Mouse (Mus musculus): ENCODE data around the gene Axin1. TPM values are rescaled to one million over a fixed set of nuclear protein-coding genes. Genes with fewer than 3 reads are reported as not detected.

Gene Axin1
- polyA plus RNA-seq, 1 experiment = 3.3 TPM

DNA sequence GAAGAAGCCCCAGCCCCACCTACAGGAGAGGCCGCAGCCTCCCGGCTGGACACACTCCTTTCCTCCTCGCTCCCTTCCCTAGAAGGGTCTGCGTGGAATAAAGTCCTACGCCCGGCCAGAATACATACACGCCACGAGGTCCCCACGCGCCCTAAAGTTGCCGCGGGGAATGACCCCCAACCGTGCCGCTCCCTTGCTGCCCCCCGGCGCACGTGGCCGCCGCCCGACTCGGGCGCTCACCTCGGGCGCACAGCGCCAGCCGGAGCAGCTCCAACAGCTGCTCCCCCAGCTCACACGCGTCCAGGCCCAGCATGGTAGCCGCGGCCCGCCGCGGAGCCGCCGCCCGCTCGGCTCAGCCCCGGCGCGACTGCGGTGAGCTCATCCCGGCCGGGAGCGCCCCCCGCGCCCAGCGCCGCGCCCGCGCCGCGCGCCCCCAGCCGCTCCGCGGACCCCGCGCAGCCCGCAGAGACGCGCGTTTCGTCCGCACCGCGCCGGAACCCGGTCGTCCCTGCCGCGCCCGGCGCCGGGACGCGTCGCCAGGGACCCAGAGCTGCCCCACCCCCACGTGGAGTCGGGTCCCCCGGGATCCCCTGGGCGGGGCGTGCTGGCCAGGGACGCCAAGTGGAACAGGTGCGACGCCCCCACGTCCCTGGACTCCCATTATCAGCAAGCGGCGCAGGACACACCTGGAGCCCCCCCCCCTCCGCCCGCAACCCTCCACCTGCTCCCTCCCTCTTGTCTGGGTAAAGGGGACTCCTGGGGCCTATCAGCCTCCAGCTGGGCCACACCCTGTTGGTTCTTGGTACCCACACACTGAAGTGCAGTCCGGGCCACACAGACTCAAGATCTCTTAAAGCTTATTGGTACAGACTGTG, 62.6 kb downstream of the Axin1 start:
- H3K4me1 ChIP-seq (ENCODE audit: control insufficient read depth) = peaks cover 89% of the 10 kb centered on the region
- H3K9me3 ChIP-seq (ENCODE audit: control insufficient read depth, low read length) = no peaks in the 10 kb centered on the region
- peaks cover 26% of the 10 kb centered on the region for H3K36me3 ChIP-seq (ENCODE audit: control insufficient read depth)
- H3K4me3 ChIP-seq (replicated peaks) = peak overlapping the region; percentile 67
- TF ChIP-seq GATA1 (IDR thresholded peaks at IDR 0.05; ENCODE audit: low read length) (no peak), TAL1 (IDR thresholded peaks at IDR 0.05; ENCODE audit: low read length) (no peak)
- peaks cover 58% of the 10 kb centered on the region for H3K27me3 ChIP-seq (ENCODE audit: control insufficient read depth)

GRCm38 (mm10) chr17:26201998-26202397, 63.5 kb downstream of the Axin1 start:
- no peaks in the 10 kb centered on the region for H3K9me3 ChIP-seq (ENCODE audit: control insufficient read depth, low read length)
- H3K27me3 ChIP-seq (ENCODE audit: control insufficient read depth) = peaks cover 62% of the 10 kb centered on the region
- H3K4me1 ChIP-seq (ENCODE audit: control insufficient read depth) = peaks cover 80% of the 10 kb centered on the region
- H3K36me3 ChIP-seq (ENCODE audit: control insufficient read depth) = peaks cover 17% of the 10 kb centered on the region
- TF ChIP-seq TAL1 (IDR thresholded peaks at IDR 0.05; ENCODE audit: low read length) = no peak
- TF ChIP-seq GATA1 (IDR thresholded peaks at IDR 0.05; ENCODE audit: low read length) = no peak
- H3K4me3 ChIP-seq (replicated peaks) = no peak overlapping the region

- no peak for TF ChIP-seq TAL1 (IDR thresholded peaks at IDR 0.05; ENCODE audit: low read length)
- H3K4me3 ChIP-seq (replicated peaks) = peak within 1 kb of the TSS; percentile 62
- peaks cover 9% of the 10 kb centered on the region for H3K36me3 ChIP-seq (ENCODE audit: control insufficient read depth)
- H3K27me3 ChIP-seq (ENCODE audit: control insufficient read depth) = peaks cover 66% of the 10 kb centered on the region
- no peaks in the 10 kb centered on the region for H3K9me3 ChIP-seq (ENCODE audit: control insufficient read depth, low read length)
- peaks cover 72% of the 10 kb centered on the region for H3K4me1 ChIP-seq (ENCODE audit: control insufficient read depth)
These were observed 64.2 kb downstream of the Axin1 start, which contains the start of gene Rgs11 for GRCm38 (mm10) chr17:26202737-26203136. TSS of gene Rgs11 (plus strand) at chr17:26202951.

DNA sequence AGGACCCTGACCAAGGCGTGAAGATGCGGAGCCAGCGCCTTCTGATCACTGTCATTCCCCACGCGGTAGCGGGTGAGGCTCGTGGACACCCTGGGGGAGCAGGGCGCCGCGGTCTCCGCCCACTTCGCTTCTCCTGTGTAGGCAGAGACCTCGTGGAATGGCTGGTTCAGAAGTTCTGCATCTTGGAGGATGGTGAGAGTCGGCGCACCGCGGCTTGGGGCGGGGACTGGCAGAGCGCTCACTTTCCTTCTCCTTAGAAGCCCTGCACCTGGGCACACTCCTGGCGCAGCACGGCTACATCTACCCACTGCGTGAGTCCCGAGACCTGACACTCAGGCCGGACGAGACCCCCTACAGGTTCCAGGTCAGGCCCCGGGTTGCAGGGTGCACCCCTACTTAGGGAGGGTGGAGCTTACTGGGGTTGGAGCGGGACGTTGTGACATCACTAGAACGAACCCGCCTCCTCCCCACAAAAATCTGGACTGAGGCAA, 64.9 kb downstream of the Axin1 start:
- Histone ChIP-seq H3K4me1 (ENCODE audit: control insufficient read depth) (peaks cover 66% of the 10 kb centered on the region), H3K27me3 (ENCODE audit: control insufficient read depth) (peaks cover 66% of the 10 kb centered on the region), H3K4me3 (replicated peaks) (peak overlapping the region; percentile 62), H3K36me3 (ENCODE audit: control insufficient read depth) (peaks cover 4% of the 10 kb centered on the region; the same call in 1 of the 2 replicates), H3K9me3 (ENCODE audit: control insufficient read depth, low read length) (no peaks in the 10 kb centered on the region)
- TF ChIP-seq TAL1 (IDR thresholded peaks at IDR 0.05; ENCODE audit: low read length) (no peak), GATA1 (IDR thresholded peaks at IDR 0.05; ENCODE audit: low read length) (no peak)

DNA sequence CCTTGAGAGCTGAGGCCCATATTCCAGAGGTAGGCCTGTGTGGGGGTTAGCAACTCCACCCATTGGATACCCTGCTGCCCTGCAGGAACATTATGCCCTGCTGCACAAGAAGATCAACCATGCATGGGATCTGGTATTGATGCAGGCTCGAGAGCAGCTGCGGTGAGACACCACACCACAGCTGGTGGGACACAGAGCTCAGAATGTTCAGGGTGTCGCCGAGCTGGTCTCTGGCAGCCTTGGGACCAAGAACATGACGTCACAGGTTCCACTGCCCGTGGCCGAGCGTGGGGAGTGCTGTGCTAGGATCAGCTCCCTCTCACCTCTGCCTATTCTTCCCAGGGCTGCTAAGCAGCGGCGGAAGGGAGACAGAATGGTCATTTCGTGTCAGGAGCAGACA, 66.3 kb downstream of the Axin1 start:
- H3K4me1 ChIP-seq (ENCODE audit: control insufficient read depth) = peaks cover 52% of the 10 kb centered on the region
- H3K36me3 ChIP-seq (ENCODE audit: control insufficient read depth) = no peaks in the 10 kb centered on the region
- no peak for TF ChIP-seq TAL1 (IDR thresholded peaks at IDR 0.05; ENCODE audit: low read length)
- no peak for TF ChIP-seq GATA1 (IDR thresholded peaks at IDR 0.05; ENCODE audit: low read length)
- no peaks in the 10 kb centered on the region for H3K9me3 ChIP-seq (ENCODE audit: control insufficient read depth, low read length)
- no peak overlapping the region for H3K4me3 ChIP-seq (replicated peaks)
- H3K27me3 ChIP-seq (ENCODE audit: control insufficient read depth) = peaks cover 66% of the 10 kb centered on the region

- TF ChIP-seq TAL1 (IDR thresholded peaks at IDR 0.05; ENCODE audit: low read length) (no peak), GATA1 (IDR thresholded peaks at IDR 0.05; ENCODE audit: low read length) (no peak)
- H3K27me3 ChIP-seq (ENCODE audit: control insufficient read depth) = peaks cover 56% of the 10 kb centered on the region
- no peaks in the 10 kb centered on the region for H3K36me3 ChIP-seq (ENCODE audit: control insufficient read depth)
- no peak overlapping the region for H3K4me3 ChIP-seq (replicated peaks)
- H3K9me3 ChIP-seq (ENCODE audit: control insufficient read depth, low read length) = no peaks in the 10 kb centered on the region
- H3K4me1 ChIP-seq (ENCODE audit: control insufficient read depth) = peaks cover 36% of the 10 kb centered on the region
These were observed 67.9 kb downstream of the Axin1 start for GRCm38 (mm10) chr17:26206392-26206791.

DNA sequence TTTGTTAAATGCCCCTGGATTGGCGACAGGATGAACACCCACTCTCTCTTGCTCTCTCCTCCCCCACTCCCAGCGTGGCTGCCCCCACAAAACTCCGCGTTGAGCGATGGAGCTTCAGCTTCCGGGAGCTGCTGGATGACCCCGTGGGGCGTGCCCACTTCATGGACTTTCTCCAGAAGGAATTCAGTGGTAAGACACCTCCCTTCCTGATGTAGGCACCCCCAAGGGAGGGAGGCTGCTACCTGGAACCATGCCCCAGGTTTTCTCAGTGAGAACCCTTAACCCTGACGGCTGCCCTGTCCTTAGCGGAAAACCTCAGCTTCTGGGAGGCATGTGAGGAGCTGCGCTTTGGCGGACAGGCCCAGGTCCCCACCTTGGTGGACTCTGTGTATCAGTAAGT, 69.2 kb downstream of the Axin1 start, which contains the start of gene Arhgdig:
TSS of gene Arhgdig (minus strand) at position 101 of the 400 bp plus-strand sequence.
- no peaks in the 10 kb centered on the region for H3K9me3 ChIP-seq (ENCODE audit: control insufficient read depth, low read length)
- H3K4me3 ChIP-seq (replicated peaks) = no peak within 1 kb of the TSS
- H3K27me3 ChIP-seq (ENCODE audit: control insufficient read depth) = peaks cover 43% of the 10 kb centered on the region
- no peak for TF ChIP-seq GATA1 (IDR thresholded peaks at IDR 0.05; ENCODE audit: low read length)
- no peak for TF ChIP-seq TAL1 (IDR thresholded peaks at IDR 0.05; ENCODE audit: low read length)
- H3K4me1 ChIP-seq (ENCODE audit: control insufficient read depth) = peaks cover 23% of the 10 kb centered on the region
- H3K36me3 ChIP-seq (ENCODE audit: control insufficient read depth) = no peaks in the 10 kb centered on the region; the same call in 1 of the 2 replicates

DNA sequence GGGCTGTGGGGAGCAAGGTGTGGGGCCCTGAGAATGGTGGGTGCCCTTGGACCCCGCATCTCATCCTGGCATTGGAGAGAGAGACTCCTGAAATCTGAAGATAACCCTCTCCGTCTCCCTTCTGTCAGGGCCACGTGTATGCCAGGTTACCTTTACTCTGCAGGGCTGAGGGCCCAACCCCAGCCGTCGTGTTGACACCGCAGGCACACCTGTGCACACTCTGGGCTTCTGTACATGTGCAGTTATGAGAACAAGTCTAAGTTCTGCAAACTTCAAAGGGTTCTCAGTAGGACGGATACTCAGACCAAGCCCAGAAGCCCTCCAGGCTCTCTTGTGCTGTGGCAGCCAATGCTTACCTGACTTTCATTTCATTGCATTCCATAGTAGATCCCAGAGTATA, 73.8 kb downstream of the Axin1 start:
- TF ChIP-seq GATA1 (IDR thresholded peaks at IDR 0.05; ENCODE audit: low read length) = no peak
- TF ChIP-seq TAL1 (IDR thresholded peaks at IDR 0.05; ENCODE audit: low read length) = no peak
- Histone ChIP-seq H3K4me1 (ENCODE audit: control insufficient read depth) (no peaks in the 10 kb centered on the region), H3K4me3 (replicated peaks) (no peak overlapping the region), H3K9me3 (ENCODE audit: control insufficient read depth, low read length) (no peaks in the 10 kb centered on the region), H3K27me3 (ENCODE audit: control insufficient read depth) (peaks cover 6% of the 10 kb centered on the region), H3K36me3 (ENCODE audit: control insufficient read depth) (peaks cover 3% of the 10 kb centered on the region; the same call in 1 of the 2 replicates)

GRCm38 (mm10) chr17:26212681-26213080, 74.2 kb downstream of the Axin1 start:
- Histone ChIP-seq H3K27me3 (ENCODE audit: control insufficient read depth) (peaks cover 2% of the 10 kb centered on the region), H3K4me1 (ENCODE audit: control insufficient read depth) (no peaks in the 10 kb centered on the region), H3K4me3 (replicated peaks) (no peak overlapping the region), H3K36me3 (ENCODE audit: control insufficient read depth) (peaks cover 3% of the 10 kb centered on the region; the same call in 1 of the 2 replicates), H3K9me3 (ENCODE audit: control insufficient read depth, low read length) (no peaks in the 10 kb centered on the region)
- TF ChIP-seq GATA1 (IDR thresholded peaks at IDR 0.05; ENCODE audit: low read length) = no peak
- TF ChIP-seq TAL1 (IDR thresholded peaks at IDR 0.05; ENCODE audit: low read length) = no peak

Measured in erythroblast, embryonic 14.5 days (primary cell).